Mouse (Mus musculus): Measurements from ENCODE around the gene Olfr12. TPM values are rescaled to one million over a fixed set of nuclear protein-coding genes. Genes with fewer than 3 reads are reported as not detected.
A peak's percentile ranks its signal among the peaks of the same experiment; 100 is the strongest.

Gene Olfr12
- total and polyA plus RNA-seq, 3 experiments, result not detected

GRCm38 (mm10) chr1:92636015-92636414 is 18.4 kb downstream of the Olfr12 start:
- H3K9ac ChIP-seq (ENCODE audit: low read depth, low read length), result no peak overlapping the region
- TF ChIP-seq EP300 (IDR thresholded peaks at IDR 0.05; ENCODE audit: insufficient read depth, low read depth, low read length), result no peak
- no peak for TF ChIP-seq CTCF (IDR thresholded peaks at IDR 0.05)
- no peak overlapping the region for H3K4me3 ChIP-seq
- intact Hi-C loops (cut with DNase I), result no loop called here
- DNase-seq, result peak in 1 of 2 experiments; percentile 11
- no peaks in the 10 kb centered on the region for H3K79me2 ChIP-seq (replicated peaks; ENCODE audit: control insufficient read depth, insufficient read depth, low read length)
- 79% methylated on average over 8 of the region's 8 CpGs for WGBS
- H3K36me3 ChIP-seq (ENCODE audit: control insufficient read depth, insufficient read depth, low read length), result no peaks in the 10 kb centered on the region
- H3K27ac ChIP-seq, result no peak overlapping the region
- H3K4me1 ChIP-seq (ENCODE audit: control insufficient read depth, insufficient read depth, low read length), result peaks cover 4% of the 10 kb centered on the region
- no peaks in the 10 kb centered on the region for H3K27me3 ChIP-seq (ENCODE audit: control insufficient read depth, insufficient read depth, low read length)

GRCm38 (mm10) chr1:92636676-92637075 is 19.1 kb downstream of the Olfr12 start:
- TF ChIP-seq CTCF (IDR thresholded peaks at IDR 0.05), result no peak
- no peak for TF ChIP-seq EP300 (IDR thresholded peaks at IDR 0.05; ENCODE audit: insufficient read depth, low read depth, low read length)
- no peak for TF ChIP-seq POLR2A (IDR thresholded peaks at IDR 0.05; ENCODE audit: insufficient read depth, low read depth, low read length)
- H3K27ac ChIP-seq, result no peak overlapping the region
- H3K36me3 ChIP-seq (ENCODE audit: control insufficient read depth, insufficient read depth, low read length), result no peaks in the 10 kb centered on the region
- no peak overlapping the region for H3K4me3 ChIP-seq
- H3K27me3 ChIP-seq (ENCODE audit: control insufficient read depth, insufficient read depth, low read length), result no peaks in the 10 kb centered on the region
- peaks cover 5% of the 10 kb centered on the region for H3K4me1 ChIP-seq (ENCODE audit: control insufficient read depth, insufficient read depth, low read length)
- peak in 1 of 2 experiments; percentile 15 for DNase-seq
- no peaks in the 10 kb centered on the region for H3K79me2 ChIP-seq (replicated peaks; ENCODE audit: control insufficient read depth, insufficient read depth, low read length)
- 90% methylated on average over 11 of the region's 11 CpGs for WGBS
- intact Hi-C loops (cut with DNase I), result no loop called here
- H3K9ac ChIP-seq (ENCODE audit: low read depth, low read length), result no peak overlapping the region

DNA sequence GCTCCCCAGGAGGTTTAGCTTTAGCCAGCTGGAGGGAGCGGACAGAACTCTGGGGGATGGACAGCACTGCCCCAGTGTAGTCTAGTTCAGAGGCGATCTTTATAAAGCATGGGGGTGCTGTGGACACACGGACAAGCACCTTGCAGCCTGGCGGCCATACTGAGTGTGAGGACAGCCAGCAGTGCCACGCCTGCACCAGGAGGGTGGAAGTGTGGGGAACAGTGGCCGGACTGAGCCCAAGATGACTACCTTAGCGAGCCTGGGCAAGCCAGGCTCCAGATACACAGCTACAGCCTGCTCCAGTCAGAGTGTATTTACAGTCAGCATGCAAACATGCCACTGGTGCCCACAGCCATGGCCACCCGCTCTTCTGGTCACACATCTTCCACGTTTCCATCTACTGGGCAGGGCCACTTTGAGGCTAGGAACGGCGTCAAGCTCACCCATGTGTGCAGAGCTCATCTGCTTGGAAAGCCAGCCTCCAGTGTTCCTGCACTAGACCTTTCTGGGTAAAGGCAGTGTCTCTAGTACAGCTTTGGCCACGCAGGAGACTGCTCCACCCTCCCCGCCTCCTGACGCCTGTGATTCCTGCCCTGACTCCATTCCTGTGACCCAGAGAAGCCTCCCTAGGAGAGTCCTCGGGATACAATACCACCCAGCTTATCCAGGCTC is 20.0 kb downstream of the Olfr12 start:
- H3K27ac ChIP-seq, result no peak overlapping the region
- peak in 1 of 2 experiments; percentile 10 for DNase-seq
- intact Hi-C loops (cut with DNase I), result loop anchor here (2.0 kb wide), 1 partner anchor 165 kb away; the partner anchor contains the start of gene Ndufa10
- TF ChIP-seq EP300 (IDR thresholded peaks at IDR 0.05; ENCODE audit: insufficient read depth, low read depth, low read length) (no peak), CTCF (IDR thresholded peaks at IDR 0.05) (no peak), POLR2A (IDR thresholded peaks at IDR 0.05; ENCODE audit: insufficient read depth, low read depth, low read length) (no peak)
- no peaks in the 10 kb centered on the region for H3K36me3 ChIP-seq (ENCODE audit: control insufficient read depth, insufficient read depth, low read length)
- H3K27me3 ChIP-seq (ENCODE audit: control insufficient read depth, insufficient read depth, low read length), result no peaks in the 10 kb centered on the region
- no peak overlapping the region for H3K9ac ChIP-seq (ENCODE audit: low read depth, low read length)
- H3K4me1 ChIP-seq (ENCODE audit: control insufficient read depth, insufficient read depth, low read length), result peaks cover 8% of the 10 kb centered on the region
- H3K4me3 ChIP-seq, result no peak overlapping the region
- no peaks in the 10 kb centered on the region for H3K79me2 ChIP-seq (replicated peaks; ENCODE audit: control insufficient read depth, insufficient read depth, low read length)
- 89% methylated on average over 15 of the region's 15 CpGs for WGBS

- intact Hi-C loops (cut with DNase I), result loop anchor here (2.0 kb wide), 1 partner anchor 165 kb away; the partner anchor contains the start of gene Ndufa10
- WGBS, result 71% methylated on average over 3 of the region's 3 CpGs
- H3K27me3 ChIP-seq (ENCODE audit: control insufficient read depth, insufficient read depth, low read length), result no peaks in the 10 kb centered on the region
- H3K9ac ChIP-seq (ENCODE audit: low read depth, low read length), result no peak overlapping the region
- H3K27ac ChIP-seq, result no peak overlapping the region
- no peak for TF ChIP-seq CTCF (IDR thresholded peaks at IDR 0.05)
- no peak for TF ChIP-seq POLR2A (IDR thresholded peaks at IDR 0.05; ENCODE audit: insufficient read depth, low read depth, low read length)
- no peak for TF ChIP-seq EP300 (IDR thresholded peaks at IDR 0.05; ENCODE audit: insufficient read depth, low read depth, low read length)
- no peaks in the 10 kb centered on the region for H3K36me3 ChIP-seq (ENCODE audit: control insufficient read depth, insufficient read depth, low read length)
- no peaks in the 10 kb centered on the region for H3K79me2 ChIP-seq (replicated peaks; ENCODE audit: control insufficient read depth, insufficient read depth, low read length)
- H3K4me3 ChIP-seq, result no peak overlapping the region
- peaks cover 8% of the 10 kb centered on the region for H3K4me1 ChIP-seq (ENCODE audit: control insufficient read depth, insufficient read depth, low read length)
- DNase-seq, result peak in 1 of 2 experiments; percentile 13
These were observed 20.6 kb downstream of the Olfr12 start for GRCm38 (mm10) chr1:92638181-92638580.

DNA sequence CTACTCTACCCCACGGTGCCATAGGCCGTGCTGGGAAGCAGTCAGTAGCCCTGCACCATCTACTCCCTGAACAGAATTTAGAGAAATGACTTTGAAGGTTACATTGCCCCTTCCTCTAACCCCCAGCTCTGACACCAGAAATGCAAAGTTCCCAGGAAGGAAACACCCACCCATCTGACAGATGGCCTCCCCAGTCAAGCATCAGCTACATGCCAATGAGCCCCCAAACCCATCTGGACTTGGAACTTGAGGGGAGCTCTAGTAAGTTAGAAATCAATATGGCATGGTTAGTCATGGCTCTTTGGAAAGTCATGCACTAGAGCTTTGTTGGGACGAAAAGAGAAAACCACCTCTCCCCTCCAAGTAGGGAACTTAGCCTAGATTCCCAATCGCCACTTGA is 21.1 kb downstream of the Olfr12 start:
- Histone ChIP-seq H3K79me2 (replicated peaks; ENCODE audit: control insufficient read depth, insufficient read depth, low read length) (no peaks in the 10 kb centered on the region), H3K4me1 (ENCODE audit: control insufficient read depth, insufficient read depth, low read length) (peaks cover 8% of the 10 kb centered on the region), H3K9ac (ENCODE audit: low read depth, low read length) (no peak overlapping the region), H3K27me3 (ENCODE audit: control insufficient read depth, insufficient read depth, low read length) (no peaks in the 10 kb centered on the region), H3K27ac (no peak overlapping the region), H3K36me3 (ENCODE audit: control insufficient read depth, insufficient read depth, low read length) (no peaks in the 10 kb centered on the region), H3K4me3 (no peak overlapping the region)
- intact Hi-C loops (cut with DNase I), result loop anchor here (2.0 kb wide), 1 partner anchor 166 kb away; the partner anchor contains the start of gene Ndufa10
- TF ChIP-seq POLR2A (IDR thresholded peaks at IDR 0.05; ENCODE audit: insufficient read depth, low read depth, low read length) (no peak), CTCF (IDR thresholded peaks at IDR 0.05) (no peak), EP300 (IDR thresholded peaks at IDR 0.05; ENCODE audit: insufficient read depth, low read depth, low read length) (no peak)
- WGBS, result 92% methylated on average over 4 of the region's 4 CpGs
- DNase-seq, result no peak

DNA sequence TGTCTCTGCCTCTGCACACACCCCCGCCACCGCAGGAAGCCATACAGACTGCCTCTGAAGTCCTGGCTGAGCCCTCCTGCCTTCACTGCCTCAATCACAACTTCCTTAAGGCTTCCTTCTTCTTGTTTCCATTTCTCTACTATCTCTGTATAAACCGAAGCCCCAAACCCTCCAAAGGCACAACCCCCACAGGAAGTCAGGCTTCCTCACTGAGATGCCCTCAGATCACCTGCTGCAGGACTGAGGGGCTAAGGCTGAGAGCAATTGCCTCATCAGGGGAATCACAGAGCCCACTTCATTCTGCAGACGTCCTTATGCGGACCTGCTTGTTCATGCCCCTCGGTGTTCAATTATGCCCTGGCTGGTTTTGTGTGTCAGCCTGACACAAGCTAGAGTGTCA is 22.8 kb downstream of the Olfr12 start:
- intact Hi-C loops (cut with DNase I), result no loop called here
- Histone ChIP-seq H3K4me1 (ENCODE audit: control insufficient read depth, insufficient read depth, low read length) (peaks cover 8% of the 10 kb centered on the region), H3K79me2 (replicated peaks; ENCODE audit: control insufficient read depth, insufficient read depth, low read length) (no peaks in the 10 kb centered on the region), H3K27me3 (ENCODE audit: control insufficient read depth, insufficient read depth, low read length) (no peaks in the 10 kb centered on the region), H3K36me3 (ENCODE audit: control insufficient read depth, insufficient read depth, low read length) (no peaks in the 10 kb centered on the region), H3K9ac (ENCODE audit: low read depth, low read length) (no peak overlapping the region), H3K27ac (no peak overlapping the region), H3K4me3 (no peak overlapping the region)
- WGBS, result 64% methylated on average over 6 of the region's 6 CpGs
- DNase-seq, result peak in 1 of 2 experiments; percentile 13
- TF ChIP-seq POLR2A (IDR thresholded peaks at IDR 0.05; ENCODE audit: insufficient read depth, low read depth, low read length), result no peak
- no peak for TF ChIP-seq CTCF (IDR thresholded peaks at IDR 0.05)
- TF ChIP-seq EP300 (IDR thresholded peaks at IDR 0.05; ENCODE audit: insufficient read depth, low read depth, low read length), result no peak

Measured in heart, adult 2 months (tissue).